Mouse (Mus musculus) kidney, adult 2 months (tissue): ENCODE data around the gene Tmem221. TPM values are rescaled to one million over a fixed set of nuclear protein-coding genes. Genes with fewer than 3 reads are reported as not detected.

ENCODE experiments used
- DNase-seq: peaks from one replicate; pipeline ENCODE4 v3.0.0; 2021
- H3K27ac ChIP-seq: fragments of 200-500 bp; 2 replicates; pipeline ENCODE4 v1.5.1; 2012; ENCODE audit warnings: low read depth, low read length, control low read depth, inconsistent platforms; ENCODE audit not compliant: insufficient read depth
- H3K27me3 ChIP-seq: fragments of 200-500 bp; replicated peaks from 2 replicates; pipeline ENCODE4 v1.6.1; 2012; ENCODE audit warnings: mild to moderate bottlenecking, moderate library complexity, low read length, inconsistent platforms; ENCODE audit not compliant: control insufficient read depth, insufficient read depth
- H3K36me3 ChIP-seq: fragments of 200-500 bp; 2 replicates; pipeline ENCODE4 v1.6.1; 2012; ENCODE audit warnings: mild to moderate bottlenecking, moderate library complexity, low read length, inconsistent platforms; ENCODE audit not compliant: control insufficient read depth, insufficient read depth
- H3K4me1 ChIP-seq: fragments of 200-500 bp; 2 replicates; pipeline ENCODE4 v1.6.1; 2011; ENCODE audit warnings: low read length; ENCODE audit not compliant: control insufficient read depth, insufficient read depth
- H3K4me3 ChIP-seq: fragments of 200-500 bp; 2 replicates; pipeline ENCODE4 v1.5.1; 2011; ENCODE audit warnings: mild to moderate bottlenecking, low read depth, low read length, control low read depth; ENCODE audit not compliant: insufficient read depth
- CTCF ChIP-seq: fragments of 200-500 bp; conservative IDR thresholded peaks from 2 replicates; pipeline ENCODE4 v1.5.1; 2011; ENCODE audit warnings: low read depth, mild to moderate bottlenecking, control low read depth, low read length, moderate library complexity, mixed read lengths; ENCODE audit not compliant: insufficient read depth, insufficient read length
- POLR2A ChIP-seq: fragments of 200-500 bp; IDR thresholded peaks from one replicate; pipeline ENCODE4 v1.6.1; 2011; ENCODE audit warnings: low read depth, low read length, control low read depth
- WGBS: fragments of 180-500 bp; shearing (Covaris S2); methylation state at CpG from one replicate; pipeline ENCODE4 v1.1.7; 2018; 5-methylcytosine and 5-hydroxymethylcytosine counted together
- polyA plus RNA-seq: library from polyadenylated mRNA; depleted of rRNA; stranded (reverse); fragments of >200 nt; gene quantifications from 2 replicates; pipeline ENCODE4 v1.2.3, GENCODE M21; 2012

Tmem221 gene
- polyA plus RNA-seq, 1 experiment, result 7.8 TPM

DNA sequence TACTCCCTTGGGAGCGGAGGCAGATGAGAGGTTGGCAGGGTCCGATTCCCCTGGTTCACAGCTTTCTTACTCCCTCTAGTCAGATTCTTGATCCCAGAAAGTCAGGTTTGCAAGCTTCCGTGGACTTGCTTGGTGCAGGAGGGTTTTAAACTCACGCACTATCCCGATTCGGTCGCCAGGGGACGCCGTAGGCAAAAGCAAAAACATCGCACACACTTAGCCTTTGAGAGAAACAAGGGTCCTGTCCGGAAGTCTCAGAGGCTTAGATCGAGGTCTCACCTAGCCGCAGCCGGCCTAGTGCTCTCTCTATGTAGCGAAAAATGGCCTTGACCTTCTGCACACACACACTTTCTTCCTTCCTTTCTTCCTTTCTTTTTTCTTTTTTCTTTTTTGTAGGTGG, 2.7 kb upstream of the Tmem221 start:
- WGBS, result 9% methylated on average over 15 of the region's 15 CpGs
- peak; percentile 72 for DNase-seq
- Histone ChIP-seq H3K4me1 (peaks cover 2% of the 10 kb centered on the region; the same call in 1 of the 2 replicates), H3K36me3 (no peaks in the 10 kb centered on the region), H3K27ac (no peak overlapping the region), H3K27me3 (no peaks in the 10 kb centered on the region), H3K4me3 (no peak overlapping the region)
- TF ChIP-seq POLR2A, result no peak
- peak; percentile 98 for TF ChIP-seq CTCF

DNA sequence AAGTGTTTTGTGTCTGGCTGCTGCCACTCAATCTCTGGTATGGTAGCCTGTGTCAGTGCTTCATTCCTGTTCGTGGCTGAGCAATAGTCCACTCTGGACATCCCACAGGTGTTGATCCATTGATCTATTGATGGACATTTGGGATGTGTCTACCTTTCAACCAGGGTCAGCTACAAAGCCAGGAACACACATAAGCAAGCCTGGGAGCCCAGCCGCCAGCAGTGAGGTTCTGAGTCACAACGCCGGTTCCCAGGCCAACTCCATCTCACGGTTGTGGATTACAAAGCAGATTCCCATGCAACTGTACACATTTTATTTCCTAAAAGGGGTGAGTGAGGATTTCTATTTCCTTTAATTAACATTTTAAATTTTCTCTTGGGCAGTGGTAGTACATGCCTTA, 2.1 kb upstream of the Tmem221 start:
- no peak for TF ChIP-seq CTCF
- no peak for TF ChIP-seq POLR2A
- Histone ChIP-seq H3K27me3 (no peaks in the 10 kb centered on the region), H3K27ac (no peak overlapping the region), H3K4me3 (no peak overlapping the region), H3K4me1 (peaks cover 2% of the 10 kb centered on the region; the same call in 1 of the 2 replicates), H3K36me3 (no peaks in the 10 kb centered on the region)
- 91% methylated on average over 5 of the region's 5 CpGs for WGBS
- DNase-seq, result no peak

- Histone ChIP-seq H3K27ac (no peak overlapping the region), H3K4me1 (peaks cover 2% of the 10 kb centered on the region; the same call in 1 of the 2 replicates), H3K4me3 (no peak overlapping the region), H3K36me3 (no peaks in the 10 kb centered on the region), H3K27me3 (no peaks in the 10 kb centered on the region)
- 85% methylated on average over 3 of the region's 3 CpGs for WGBS
- DNase-seq, result no peak
- TF ChIP-seq POLR2A (no peak), CTCF (no peak)
These were observed 1.4 kb upstream of the Tmem221 start for GRCm38 (mm10) chr8:71560071-71560470.

GRCm38 (mm10) chr8:71558958-71559690, 453 bp upstream of the Tmem221 start:
- peak; percentile 88 for DNase-seq
- no peak for TF ChIP-seq POLR2A
- H3K27ac ChIP-seq, result 0 out of 2 replicates have a peak overlapping the region, but pooled peaks have one; percentile 6
- H3K4me1 ChIP-seq, result peaks cover 2% of the 10 kb centered on the region; the same call in 1 of the 2 replicates
- H3K36me3 ChIP-seq, result no peaks in the 10 kb centered on the region
- no peaks in the 10 kb centered on the region for H3K27me3 ChIP-seq
- 5% methylated on average over 24 of the region's 24 CpGs for WGBS
- peak overlapping the region; percentile 62 for H3K4me3 ChIP-seq

DNA sequence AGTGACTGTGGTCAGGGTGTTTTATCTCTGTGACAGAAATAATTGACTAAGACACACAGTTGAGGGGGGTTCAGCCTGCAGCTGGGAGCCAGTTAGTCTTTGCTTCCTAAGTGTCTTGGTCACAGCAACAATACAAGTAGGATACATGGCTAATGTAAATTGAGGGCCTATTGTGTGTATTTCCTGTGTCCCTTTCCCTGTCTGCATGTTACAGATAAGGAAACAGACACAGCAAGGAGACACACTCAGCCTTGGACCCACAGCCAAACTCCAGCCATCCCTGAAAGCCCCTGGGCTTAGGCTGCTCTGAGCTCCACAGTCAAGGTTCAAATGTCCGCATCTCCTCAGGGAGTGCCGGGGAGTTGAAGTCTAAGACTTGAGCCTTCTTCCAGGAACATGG, 4.0 kb downstream of the Tmem221 start:
- Histone ChIP-seq H3K27me3 (no peaks in the 10 kb centered on the region), H3K36me3 (no peaks in the 10 kb centered on the region), H3K4me3 (no peak overlapping the region), H3K4me1 (no peaks in the 10 kb centered on the region), H3K27ac (no peak overlapping the region)
- WGBS, result 86% methylated on average over 2 of the region's 2 CpGs
- TF ChIP-seq POLR2A (no peak), CTCF (no peak)
- DNase-seq, result no peak

DNA sequence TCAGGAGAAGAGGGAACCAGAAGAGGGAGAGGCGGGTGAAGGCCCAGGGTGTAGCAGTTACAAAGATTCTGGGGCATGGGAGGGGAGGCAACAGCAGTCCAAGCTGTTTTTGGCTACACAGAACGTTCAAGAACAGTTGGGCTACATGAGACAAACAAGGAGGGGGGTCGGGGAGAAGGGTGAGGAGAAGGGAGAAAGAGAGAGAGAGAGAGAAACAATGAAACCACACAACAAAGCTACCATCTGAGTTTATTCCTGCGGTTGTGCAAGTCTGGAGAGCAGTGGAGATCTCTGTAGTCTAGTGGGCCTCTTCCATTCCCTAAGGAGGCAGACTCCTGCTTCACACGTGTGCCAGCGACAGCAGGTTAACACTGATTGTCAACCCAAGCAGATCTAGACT, 4.7 kb downstream of the Tmem221 start:
- H3K4me1 ChIP-seq, result no peaks in the 10 kb centered on the region
- no peaks in the 10 kb centered on the region for H3K27me3 ChIP-seq
- no peak overlapping the region for H3K4me3 ChIP-seq
- no peak overlapping the region for H3K27ac ChIP-seq
- no peak for TF ChIP-seq POLR2A
- TF ChIP-seq CTCF, result no peak
- DNase-seq, result no peak
- WGBS, result 81% methylated on average over 6 of the region's 6 CpGs
- H3K36me3 ChIP-seq, result no peaks in the 10 kb centered on the region

GRCm38 (mm10) chr8:71552770-71553169, 5.9 kb downstream of the Tmem221 start:
- no peaks in the 10 kb centered on the region for H3K27me3 ChIP-seq
- H3K27ac ChIP-seq, result peak overlapping the region; percentile 61; the same call in 1 of the 2 replicates
- no peak overlapping the region for H3K4me3 ChIP-seq
- WGBS, result 35% methylated on average over 6 of the region's 6 CpGs
- no peaks in the 10 kb centered on the region; the same call in 1 of the 2 replicates for H3K36me3 ChIP-seq
- no peak for TF ChIP-seq CTCF
- TF ChIP-seq POLR2A, result no peak
- DNase-seq, result peak; percentile 32
- no peaks in the 10 kb centered on the region for H3K4me1 ChIP-seq
